Mouse (Mus musculus) E14TG2a.4 (cell line): ENCODE measurements at regions not wholly inside any gene's neighbourhood (a gene's known extent, or its start where the extent isn't known, plus 50 kb on each side); places are given as distances from the start of the nearest gene placed in this dataset.

Experiments used
- CTCF ChIP-seq: conservative IDR thresholded peaks from 2 replicates; pipeline ENCODE4 v1.5.1; 2014; ENCODE audit warnings: low read length
- NANOG ChIP-seq: IDR thresholded peaks from 2 replicates; pipeline ENCODE4 v1.6.1; 2014; ENCODE audit warnings: borderline replicate concordance, low read length, mixed read lengths
- POU5F1 ChIP-seq: IDR thresholded peaks from 2 replicates; pipeline ENCODE4 v1.6.1; 2014; ENCODE audit warnings: low read length, borderline replicate concordance

GRCm38 (mm10) chr1:89252528-89252927 lies 182.3 kb downstream of the Sh3bp4 start:
- TF ChIP-seq CTCF (no peak), POU5F1 (no peak), NANOG (no peak)
